Mouse (Mus musculus) spleen, adult 2 months (tissue): Measurements from ENCODE around the gene Pip5kl1.

Experiments used
- CTCF ChIP-seq: fragments of 200-500 bp; IDR thresholded peaks from 2 replicates; pipeline ENCODE4 v1.5.1; 2011; ENCODE audit warnings: mild to moderate bottlenecking, inconsistent platforms; ENCODE audit not compliant: insufficient read depth, insufficient read length, insufficient replicate concordance; ENCODE audit errors: extremely low read depth
- POLR2A ChIP-seq: fragments of 200-500 bp; IDR thresholded peaks from 2 replicates; pipeline ENCODE4 v1.6.1; 2011; ENCODE audit warnings: low read depth, low read length, inconsistent platforms

DNA sequence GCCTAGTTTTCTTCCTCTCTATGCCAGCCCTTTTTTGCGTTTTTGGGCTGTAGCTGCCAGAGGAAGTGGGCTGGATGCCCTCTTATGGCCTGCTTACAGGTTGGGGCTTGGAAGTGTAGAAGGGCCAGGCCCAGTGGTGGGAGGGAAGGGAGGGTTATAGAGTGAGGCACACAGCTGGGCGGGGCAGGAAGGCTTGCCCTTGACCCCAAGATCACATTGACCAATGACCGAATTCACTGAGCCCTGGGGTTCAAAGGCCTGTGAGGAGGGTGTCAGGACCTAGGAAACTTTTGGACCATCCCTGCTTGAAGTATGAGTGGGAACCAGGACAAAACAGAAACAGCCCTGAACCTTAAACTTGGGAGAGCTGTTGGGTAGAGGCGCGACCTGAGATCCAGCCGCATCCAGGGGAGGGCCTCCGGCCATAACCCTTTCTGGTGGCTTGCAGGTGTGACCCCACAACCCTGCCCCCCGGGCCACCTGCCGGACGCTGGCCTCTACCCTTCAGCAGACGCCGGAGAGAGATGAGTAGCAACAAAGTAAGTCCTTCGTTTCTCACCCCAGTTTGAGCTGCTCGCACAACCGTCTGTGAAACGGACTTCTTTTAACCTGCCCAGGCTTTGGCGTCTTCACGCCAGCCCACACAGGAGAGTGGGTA, 34.3 kb downstream of the Pip5kl1 start:
- no peak for TF ChIP-seq CTCF
- TF ChIP-seq POLR2A = no peak
